21 mouse cellular contexts compared by ENCODE assay signal in genomic region chr19:42167489-42167888, GRCm38 (mm10). TPM values are rescaled to one million over a fixed set of nuclear protein-coding genes. Genes with fewer than 3 reads are reported as not detected.
"Had no signal": no experiment of that assay in that cellular context is flagged by ENCODE, and none has a peak within 500 bp of the region (broad histone marks: within the 10 kb centered on the region; RNA-seq: fewer than 3 reads in every experiment).

No protein-coding gene starts in this region.

- H3K27ac ChIP-seq: kidney, postnatal 0 days; layer of hippocampus, adult 2 months; limb, embryonic 15.5 days; liver, embryonic 12.5 days; liver, embryonic 15.5 days; macrophage; midbrain, embryonic 12.5 days; midbrain, embryonic 15.5 days; neural tube, embryonic 13.5 days had no signal

- H3K4me3 ChIP-seq: layer of hippocampus, adult 2 months; limb, embryonic 15.5 days; liver, embryonic 12.5 days; liver, embryonic 15.5 days; midbrain, embryonic 12.5 days; midbrain, embryonic 15.5 days; neural tube, embryonic 13.5 days had no signal

- DNase-seq: kidney, postnatal 25 days; layer of hippocampus, adult 9-11 months; lung, adult 2 months; lung, postnatal 14 days; retina, postnatal 1 day; right cerebral cortex, postnatal 25 days; thymus, adult 18-20 months; thymus, postnatal 36 days had no signal

- H3K4me2 ChIP-seq: limb, embryonic 15.5 days; liver, embryonic 12.5 days; liver, embryonic 15.5 days; midbrain, embryonic 12.5 days; midbrain, embryonic 15.5 days; neural tube, embryonic 13.5 days had no signal

- H3K36me3 ChIP-seq: limb, embryonic 15.5 days; liver, embryonic 12.5 days; liver, embryonic 15.5 days; midbrain, embryonic 12.5 days; midbrain, embryonic 15.5 days; neural tube, embryonic 13.5 days had no signal

- H3K9ac ChIP-seq: limb, embryonic 15.5 days; liver, embryonic 12.5 days; liver, embryonic 15.5 days; midbrain, embryonic 12.5 days; midbrain, embryonic 15.5 days; neural tube, embryonic 13.5 days had no signal

- H3K9me3 ChIP-seq: limb, embryonic 15.5 days; liver, embryonic 12.5 days; liver, embryonic 15.5 days; midbrain, embryonic 12.5 days; midbrain, embryonic 15.5 days; neural tube, embryonic 13.5 days had no signal

- ATAC-seq: intestine, postnatal 0 days; liver, embryonic 12.5 days; midbrain, embryonic 15.5 days had no signal

RNA-seq across cellular contexts. Expression of gene Sfrp5, which starts 34.6 kb away (rescaled TPM):
- total RNA-seq: layer of hippocampus, postnatal 25 days; megakaryocyte, adult 5-6 weeks; neutrophil, adult 5-6 weeks had no signal
- polyA plus RNA-seq: midbrain, embryonic 12.5 days had no signal
